Comparison of ENCODE assay signal across 14 mouse cellular contexts in genomic region chr17:46774131-46774472, GRCm38 (mm10). TPM values are rescaled to one million over a fixed set of nuclear protein-coding genes. Genes with fewer than 3 reads are reported as not detected.
DNase-seq lines count a peak whose midpoint lies in the region; ATAC-seq and TF ChIP-seq lines count a peak whose summit lies in the region.
"Had no signal": no experiment of that assay in that cellular context is flagged by ENCODE, and none has a peak within 500 bp of the region (broad histone marks: within the 10 kb centered on the region; RNA-seq: fewer than 3 reads in every experiment).

No protein-coding gene starts in this region.

- H3K79me2 ChIP-seq in CH12.LX (replicated peaks; ENCODE audit: control insufficient read depth, extremely low read depth, insufficient read depth, poor library complexity, severe bottlenecking), result peaks cover 8% of the 10 kb centered on the region

- H3K4me2 ChIP-seq in CH12.LX (ENCODE audit: insufficient read depth, low read depth, poor library complexity, severe bottlenecking), result peak overlapping the region; percentile 87; the same call in 1 of the 2 replicates
- peak overlapping the region; percentile 97; the same call in 1 of the 2 replicates for H3K4me2 ChIP-seq in hindbrain, embryonic 14.5 days (replicated peaks)
- peak overlapping the region; percentile 76 for H3K4me2 ChIP-seq in midbrain, embryonic 11.5 days

- no peaks in the 10 kb centered on the region for H3K9me3 ChIP-seq in heart, embryonic 10.5 days
- H3K9me3 ChIP-seq in CH12.LX (replicated peaks; ENCODE audit: low read length), result no peaks in the 10 kb centered on the region
- H3K9me3 ChIP-seq in hindbrain, embryonic 14.5 days (ENCODE audit: control insufficient read depth, low read length), result no peaks in the 10 kb centered on the region
- H3K9me3 ChIP-seq in midbrain, embryonic 11.5 days (ENCODE audit: control insufficient read depth, low read length), result no peaks in the 10 kb centered on the region

- peak; percentile 55; the same call in 1 of the 2 replicates for TF ChIP-seq POLR2A in CH12.LX (IDR thresholded peaks at IDR 0.05; ENCODE audit: low read depth, low read length)

- TF ChIP-seq CTCF in CH12.LX (conservative IDR thresholded peaks at IDR 0.05 in 1 of 2, IDR thresholded peaks at IDR 0.05 in 1 of 2; ENCODE audit: low read depth in 2 of 2, low read length in 2 of 2), result no peak

- peaks cover 16% of the 10 kb centered on the region for H3K4me1 ChIP-seq in heart, embryonic 10.5 days
- peaks cover 3 to 26% of the 10 kb centered on the region in 2 experiments; a peak in 3 of 4 replicates for H3K4me1 ChIP-seq in CH12.LX (ENCODE audit: control insufficient read depth in 1 of 2, insufficient read depth in 2 of 2)
- peaks cover 19% of the 10 kb centered on the region for H3K4me1 ChIP-seq in hindbrain, embryonic 14.5 days (replicated peaks; ENCODE audit: control insufficient read depth, insufficient read depth, low read length)
- H3K4me1 ChIP-seq in midbrain, embryonic 11.5 days (ENCODE audit: control insufficient read depth, insufficient read depth, low read length), result peaks cover 12% of the 10 kb centered on the region

- TF ChIP-seq RAD21 in CH12.LX (IDR thresholded peaks at IDR 0.05; ENCODE audit: low read depth, low read length), result no peak

- dilution Hi-C loops in CH12.LX (cut with MboI; ENCODE audit: extremely low pct_ligation_motif_present, extremely low pct_unique_long_range_greater_than_20kb, low sequenced_read_pairs), result no loop called here

- H3K27me3 ChIP-seq in heart, embryonic 10.5 days (ENCODE audit: insufficient read depth, poor library complexity, severe bottlenecking), result no peaks in the 10 kb centered on the region
- H3K27me3 ChIP-seq in CH12.LX (replicated peaks), result no peaks in the 10 kb centered on the region
- no peaks in the 10 kb centered on the region for H3K27me3 ChIP-seq in hindbrain, embryonic 14.5 days (ENCODE audit: control insufficient read depth, insufficient read depth, low read length)
- no peaks in the 10 kb centered on the region for H3K27me3 ChIP-seq in midbrain, embryonic 11.5 days (ENCODE audit: control insufficient read depth, insufficient read depth, low read length)

- DNase-seq in heart, embryonic 10.5 days (ENCODE audit: low spot score), result no peak
- DNase-seq in heart, adult 11 months, result no peak
- no peak for DNase-seq in CH12.LX (ENCODE audit: extremely low read depth)
- no peak for DNase-seq in hindbrain, embryonic 14.5 days (ENCODE audit: low spot score)
- DNase-seq in midbrain, embryonic 11.5 days (ENCODE audit: low spot score, missing footprints), result no peak
- no peak for DNase-seq in spleen, adult 12 weeks (ENCODE audit: low spot score)
- DNase-seq in ovary, postnatal 14 days (ENCODE audit: low spot score), result no peak
- DNase-seq in cerebellum, postnatal 10 days, result no peak
- DNase-seq: adrenal gland, adult 8-10 months; gastrocnemius, postnatal 25 days had no signal

- H3K9ac ChIP-seq in CH12.LX (ENCODE audit: insufficient read depth, low read depth), result no peak overlapping the region
- H3K9ac ChIP-seq in hindbrain, embryonic 14.5 days, result no peak overlapping the region
- no peak overlapping the region for H3K9ac ChIP-seq in midbrain, embryonic 11.5 days (ENCODE audit: low read length)

- no peak overlapping the region; the same call in 1 of the 2 replicates for H3K27ac ChIP-seq in heart, embryonic 10.5 days
- H3K27ac ChIP-seq in CH12.LX (ENCODE audit: insufficient read depth, low read depth), result peak overlapping the region; percentile 55
- no peak overlapping the region for H3K27ac ChIP-seq in hindbrain, embryonic 14.5 days
- no peak overlapping the region for H3K27ac ChIP-seq in midbrain, embryonic 11.5 days (ENCODE audit: low read depth, low read length)

- TF ChIP-seq EP300 in CH12.LX (IDR thresholded peaks at IDR 0.05; ENCODE audit: low read length), result no peak

- H3K4me3 ChIP-seq in heart, embryonic 10.5 days, result peak overlapping the region; percentile 87
- peak overlapping the region in 1 of 3 experiments; percentile 13 for H3K4me3 ChIP-seq in CH12.LX (replicated peaks in 1 of 3; ENCODE audit: low read depth in 2 of 3, low read length in 2 of 3, poor library complexity in 1 of 3)
- no peak overlapping the region for H3K4me3 ChIP-seq in hindbrain, embryonic 14.5 days (replicated peaks; ENCODE audit: low read length)
- no peak overlapping the region for H3K4me3 ChIP-seq in midbrain, embryonic 11.5 days (ENCODE audit: low read depth, low read length)

- WGBS in heart, embryonic 10.5 days, result 50% methylated on average over 2 of the region's 2 CpGs
- WGBS in hindbrain, embryonic 14.5 days, result 35% methylated on average over 2 of the region's 2 CpGs
- 52% methylated on average over 2 of the region's 2 CpGs for WGBS in midbrain, embryonic 11.5 days

- in situ Hi-C loops in CH12.LX (cut with MboI; ENCODE audit: low pct_ligation_motif_present, low pct_unique_long_range_greater_than_20kb, low sequenced_read_pairs), result loop anchor here (5.0 kb wide), 2 partner anchors 37 to 122 kb away; partner anchors contain the start of gene Cul7

- peaks cover 51% of the 10 kb centered on the region for H3K36me3 ChIP-seq in heart, embryonic 10.5 days
- H3K36me3 ChIP-seq in CH12.LX (replicated peaks in 1 of 2; ENCODE audit: control insufficient read depth in 1 of 2, insufficient read depth in 1 of 2, low read length in 1 of 2), result peaks cover 42 to 46% of the 10 kb centered on the region in 2 experiments
- H3K36me3 ChIP-seq in hindbrain, embryonic 14.5 days (replicated peaks; ENCODE audit: control insufficient read depth, insufficient read depth), result peaks cover 51% of the 10 kb centered on the region
- peaks cover 31% of the 10 kb centered on the region for H3K36me3 ChIP-seq in midbrain, embryonic 11.5 days (ENCODE audit: control insufficient read depth, insufficient read depth, low read length)

- no peak for ATAC-seq in hindbrain, embryonic 14.5 days (ENCODE audit: low FRiP score)
- ATAC-seq in midbrain, embryonic 11.5 days (ENCODE audit: low FRiP score), result no peak
- ATAC-seq: CD4-positive, CD25-positive, alpha-beta regulatory T cell, adult 4 months had no signal

TF ChIP-seq in CH12.LX, 34 proteins besides CTCF, POLR2A, EP300 and RAD21 (continues in another document):
- TF ChIP-seq TCF12 (IDR thresholded peaks at IDR 0.05; ENCODE audit: low read depth, low read length) (no peak), USF2 (conservative IDR thresholded peaks at IDR 0.05; ENCODE audit: low read depth, low read length) (no peak), PAX5 (IDR thresholded peaks at IDR 0.05; ENCODE audit: low read length) (no peak), CHD2 (IDR thresholded peaks at IDR 0.05; ENCODE audit: low read length) (no peak), BHLHE40 (IDR thresholded peaks at IDR 0.05; ENCODE audit: low read depth, low read length) (no peak), UBTF (IDR thresholded peaks at IDR 0.05; ENCODE audit: low read depth, low read length) (no peak), MAZ (IDR thresholded peaks at IDR 0.05; ENCODE audit: low read depth, low read length) (no peak), POLR2AphosphoS2 (IDR thresholded peaks at IDR 0.05; ENCODE audit: low read depth, low read length) (no peak; the same call in 1 of the 2 replicates), JUND (conservative IDR thresholded peaks at IDR 0.05; ENCODE audit: low read depth, low read length) (no peak), USF1 (IDR thresholded peaks at IDR 0.05; ENCODE audit: low read depth, low read length) (no peak), ETS1 (conservative IDR thresholded peaks at IDR 0.05; ENCODE audit: low read depth, low read length) (no peak), IRF4 (IDR thresholded peaks at IDR 0.05; ENCODE audit: low read depth, low read length) (no peak)

RNA-seq across cellular contexts. Expression of gene 2310039H08Rik, which starts 1.7 kb away (rescaled TPM):
- polyA plus RNA-seq in heart, embryonic 10.5 days (2016; fragmentation: Nextera tagmentation; extraction: Ambion mirVana), result 45.8 and 51.2 TPM in 2 replicates
- 47.0 and 65.8 TPM in 2 replicates for total RNA-seq in CH12.LX (2012; rRNA removed)
- total RNA-seq in CH12.LX (2014; rRNA removed), result 52.5 and 79.3 TPM in 2 replicates
- polyA plus RNA-seq in CH12.LX (2012; ENCODE audit: insufficient read length, low read depth), result 28.1 and 33.3 TPM in 2 replicates
- polyA plus RNA-seq in hindbrain, embryonic 14.5 days (2014; fragmentation: Nextera tagmentation; extraction: Ambion mirVana), result 54.1 and 68.5 TPM in 2 replicates
- polyA plus RNA-seq in midbrain, embryonic 11.5 days (2014; fragmentation: Nextera tagmentation; extraction: Ambion mirVana), result 55.0 and 57.9 TPM in 2 replicates

RNA-seq across cellular contexts. Expression of gene Rpl7l1, which starts 8.4 kb away (rescaled TPM):
- 130 and 184 TPM in 2 replicates for polyA plus RNA-seq in heart, embryonic 10.5 days (2016; fragmentation: Nextera tagmentation; extraction: Ambion mirVana)
- total RNA-seq in CH12.LX (2012; rRNA removed) (160 and 202 TPM in 2 replicates), CH12.LX (2014; rRNA removed) (261 and 301 TPM in 2 replicates)
- 296 and 383 TPM in 2 replicates for polyA plus RNA-seq in CH12.LX (2012; ENCODE audit: insufficient read length, low read depth)
- 73.8 and 81.9 TPM in 2 replicates for polyA plus RNA-seq in hindbrain, embryonic 14.5 days (2014; fragmentation: Nextera tagmentation; extraction: Ambion mirVana)
- 170 and 179 TPM in 2 replicates for polyA plus RNA-seq in midbrain, embryonic 11.5 days (2014; fragmentation: Nextera tagmentation; extraction: Ambion mirVana)

RNA-seq across cellular contexts. Expression of gene Ptcra, which starts 10.6 kb away (rescaled TPM):
- polyA plus RNA-seq in heart, embryonic 10.5 days (2016; fragmentation: Nextera tagmentation; extraction: Ambion mirVana), result 0.39 and 0.60 TPM in 2 replicates
- total RNA-seq in CH12.LX (2012; rRNA removed), result 0.34 and 0.59 TPM in 2 replicates
- 0.17 TPM in 1 of 2 replicates, not detected in the other for total RNA-seq in CH12.LX (2014; rRNA removed)
- polyA plus RNA-seq in CH12.LX (2012; ENCODE audit: insufficient read length, low read depth), result 0.56 and 0.71 TPM in 2 replicates
- polyA plus RNA-seq in hindbrain, embryonic 14.5 days (2014; fragmentation: Nextera tagmentation; extraction: Ambion mirVana), result 0.21 and 0.35 TPM in 2 replicates
- 0.48 and 0.70 TPM in 2 replicates for polyA plus RNA-seq in midbrain, embryonic 11.5 days (2014; fragmentation: Nextera tagmentation; extraction: Ambion mirVana)
- total RNA-seq: adrenal gland, adult 8-10 months; common myeloid progenitor, adult 5-6 weeks; gastrocnemius, postnatal 25 days had no signal
- polyA plus RNA-seq: large intestine, adult 2 months; small intestine, adult 2 months had no signal

RNA-seq across cellular contexts. Expression of gene Cnpy3, which starts 22.1 kb away (rescaled TPM):
- 63.2 and 68.4 TPM in 2 replicates for polyA plus RNA-seq in heart, embryonic 10.5 days (2016; fragmentation: Nextera tagmentation; extraction: Ambion mirVana)
- total RNA-seq in CH12.LX (2012; rRNA removed), result 82.5 and 102 TPM in 2 replicates
- total RNA-seq in CH12.LX (2014; rRNA removed), result 78.6 and 80.4 TPM in 2 replicates
- polyA plus RNA-seq in CH12.LX (2012; ENCODE audit: insufficient read length, low read depth), result 94.8 and 111 TPM in 2 replicates
- polyA plus RNA-seq in hindbrain, embryonic 14.5 days (2014; fragmentation: Nextera tagmentation; extraction: Ambion mirVana), result 60.0 and 60.4 TPM in 2 replicates
- polyA plus RNA-seq in midbrain, embryonic 11.5 days (2014; fragmentation: Nextera tagmentation; extraction: Ambion mirVana), result 49.8 and 56.3 TPM in 2 replicates

RNA-seq across cellular contexts. Expression of gene Gnmt, which starts 45.1 kb away (rescaled TPM):
- polyA plus RNA-seq in heart, embryonic 10.5 days (2016; fragmentation: Nextera tagmentation; extraction: Ambion mirVana), result 0.83 and 2.3 TPM in 2 replicates
- 0.13 and 0.25 TPM in 2 replicates for total RNA-seq in CH12.LX (2012; rRNA removed)
- 0.38 TPM in 1 of 2 replicates, not detected in the other for total RNA-seq in CH12.LX (2014; rRNA removed)
- polyA plus RNA-seq in CH12.LX (2012; ENCODE audit: insufficient read length, low read depth), result 0.71 and 1.2 TPM in 2 replicates
- polyA plus RNA-seq in hindbrain, embryonic 14.5 days (2014; fragmentation: Nextera tagmentation; extraction: Ambion mirVana), result 0.88 and 1.1 TPM in 2 replicates
- polyA plus RNA-seq in midbrain, embryonic 11.5 days (2014; fragmentation: Nextera tagmentation; extraction: Ambion mirVana), result 0.37 and 0.82 TPM in 2 replicates
- total RNA-seq: common myeloid progenitor, adult 5-6 weeks had no signal
- polyA plus RNA-seq: CD4-positive, CD25-positive, alpha-beta regulatory T cell, adult 4 months had no signal
